Mouse (Mus musculus): ENCODE data around the gene Ube2m.

The Ube2m gene

DNA sequence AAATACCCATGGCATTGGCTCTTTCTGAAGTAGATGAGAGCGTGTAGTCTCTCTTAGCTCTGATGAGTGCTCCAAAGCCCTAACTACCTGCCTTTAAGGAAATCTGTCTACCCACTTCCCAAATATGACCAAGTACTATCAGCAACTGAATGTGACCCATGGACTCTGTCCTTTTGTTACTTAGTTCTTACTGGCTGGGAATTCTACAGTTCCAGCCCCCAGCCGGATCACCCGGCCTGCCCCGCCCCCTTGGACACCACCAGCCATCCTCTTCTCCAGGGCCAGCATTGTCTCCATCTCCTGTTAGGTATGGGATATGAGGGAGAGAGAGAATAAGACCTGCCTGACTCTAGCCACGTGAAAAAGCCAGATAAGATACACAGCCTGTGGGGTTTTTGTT is 40.0 kb downstream of the Ube2m start, which contains the start of gene Slc27a5:
Gene Slc27a5 (minus strand): TSS at position 140 of the 400 bp plus-strand sequence.
- no peak for DNase-seq

DNA sequence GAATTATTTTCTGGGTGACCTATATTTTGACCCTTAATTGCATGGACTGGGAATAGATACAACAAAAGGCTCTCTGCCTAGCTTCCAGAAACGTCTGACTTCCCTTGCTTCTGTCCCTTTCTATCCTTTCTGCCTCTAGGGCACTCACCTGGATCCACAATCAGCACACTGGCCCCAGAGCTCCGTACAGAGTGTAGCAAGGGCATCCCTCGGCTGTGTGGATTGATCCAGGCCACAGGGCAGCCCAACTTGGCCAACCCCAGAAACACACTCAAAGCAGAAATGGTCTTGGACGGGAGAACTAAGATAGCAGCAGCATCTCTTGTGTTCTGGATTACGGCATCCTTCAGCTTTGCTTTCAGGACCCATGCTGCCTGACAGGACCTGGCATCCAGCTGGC is 40.8 kb downstream of the Ube2m start:
- no peak for DNase-seq

- no peak for DNase-seq
Observed at GRCm38 (mm10) chr7:12995862-12996261, 42.2 kb downstream of the Ube2m start.

- DNase-seq: no peak
Observed at GRCm38 (mm10) chr7:12993148-12993547, 44.9 kb downstream of the Ube2m start.

- peak; percentile 71 for DNase-seq
Observed at GRCm38 (mm10) chr7:12992222-12992621, 45.9 kb downstream of the Ube2m start.

DNA sequence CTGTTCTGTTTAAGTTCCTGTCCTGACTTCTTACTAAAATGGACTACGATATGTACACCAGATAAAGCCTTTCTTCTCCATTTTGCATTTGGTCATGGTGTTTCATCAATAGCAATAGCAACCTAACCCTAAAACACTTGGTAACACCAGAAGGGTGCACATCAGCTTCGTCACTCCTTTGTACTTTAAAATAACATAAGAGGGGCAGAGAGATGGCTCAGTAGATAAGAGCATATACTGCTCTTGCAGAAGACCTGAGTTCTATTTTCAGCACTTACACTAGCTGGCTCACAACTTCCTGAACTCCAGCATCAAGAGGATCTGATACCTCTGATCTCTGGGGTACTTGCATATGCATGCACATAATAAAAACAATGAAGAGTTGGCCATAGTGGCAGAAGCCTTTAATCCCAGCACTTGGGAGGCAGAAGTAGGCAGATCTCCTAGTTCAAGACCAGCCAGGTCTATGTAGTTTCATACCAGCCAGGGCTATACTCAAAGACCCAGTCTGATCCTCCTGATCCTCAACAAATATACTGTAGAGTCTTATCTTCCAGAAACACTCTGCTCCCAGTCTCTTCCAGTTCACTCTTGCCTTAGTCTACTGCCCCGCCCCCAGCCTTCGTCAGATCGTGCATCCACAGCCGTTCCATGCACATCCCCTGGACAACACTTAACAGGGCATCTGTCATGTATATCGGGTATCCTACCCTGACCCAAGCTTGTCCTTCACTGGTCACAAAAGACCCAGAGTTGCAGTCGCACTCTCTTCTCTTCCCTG is 50.5 kb downstream of the Ube2m start:
- DNase-seq: no peak

- DNase-seq: no peak
Observed at GRCm38 (mm10) chr7:12986906-12987305, 51.2 kb downstream of the Ube2m start.

DNA sequence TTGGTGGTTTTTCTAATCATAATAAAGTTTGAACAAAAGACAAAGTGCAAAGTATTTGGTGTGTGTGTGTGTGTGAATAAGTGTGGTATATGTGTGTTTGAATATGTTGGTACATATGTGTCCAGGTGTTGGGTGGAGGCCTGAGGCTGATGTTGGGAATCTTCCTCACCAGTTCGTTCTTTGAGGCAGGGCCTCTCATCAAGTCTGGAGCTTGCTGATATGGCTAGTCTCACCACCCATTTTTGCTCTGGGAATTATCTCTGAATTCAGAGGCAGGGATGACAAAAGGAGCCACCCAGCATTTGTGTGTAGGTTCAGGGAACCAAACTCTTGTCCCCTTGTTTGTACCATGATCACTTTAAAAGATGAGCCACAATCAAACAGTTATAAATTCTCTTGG is 52.4 kb downstream of the Ube2m start:
- DNase-seq: no peak
